Mouse (Mus musculus) heart, postnatal 0 days (tissue): ENCODE results near the gene Tmeff2. TPM values are rescaled to one million over a fixed set of nuclear protein-coding genes. Genes with fewer than 3 reads are reported as not detected.
A peak's percentile ranks its signal among the peaks of the same experiment; 100 is the strongest.

Source experiments
- ATAC-seq: fragments of 200-750 bp; cut with Nextera tagmentation; 2 replicates; pipeline ENCODE4 v1.8.0; 2017; ENCODE audit warnings: low read depth, moderate number of reproducible peaks, moderate library complexity; ENCODE audit not compliant: insufficient read depth
- DNase-seq: peaks from one replicate; pipeline ENCODE4 v3.0.0-alpha.2; 2016; ENCODE audit warnings: low spot score
- H3K27ac ChIP-seq: fragments of 300-500 bp; sonication (generic); 2 replicates; pipeline ENCODE4 v1.5.1; 2014; ENCODE audit warnings: low read depth, mild to moderate bottlenecking
- H3K27me3 ChIP-seq: fragments of 300-500 bp; sonication (generic); 2 replicates; pipeline ENCODE4 v1.6.1; 2014; ENCODE audit warnings: low read length, mixed read lengths; ENCODE audit not compliant: control insufficient read depth, insufficient read depth
- H3K36me3 ChIP-seq: fragments of 300-500 bp; sonication (generic); replicated peaks from 2 replicates; pipeline ENCODE4 v1.6.1; 2014; ENCODE audit warnings: low read length, mixed read lengths; ENCODE audit not compliant: control insufficient read depth, insufficient read depth
- H3K4me1 ChIP-seq: fragments of 300-500 bp; sonication (generic); 2 replicates; pipeline ENCODE4 v1.6.1; 2014; ENCODE audit warnings: antibody characterized with exemption; ENCODE audit not compliant: control insufficient read depth, insufficient read depth
- H3K4me2 ChIP-seq: fragments of 300-500 bp; sonication (generic); 2 replicates; pipeline ENCODE4 v1.6.1; 2014; ENCODE audit warnings: low read depth, mild to moderate bottlenecking, low read length, moderate library complexity
- H3K4me3 ChIP-seq: fragments of 300-500 bp; sonication (generic); 2 replicates; pipeline ENCODE4 v1.5.1; 2014; ENCODE audit warnings: low read depth, low read length
- H3K9ac ChIP-seq: fragments of 300-500 bp; sonication (generic); replicated peaks from 2 replicates; pipeline ENCODE4 v1.6.1; 2014; ENCODE audit warnings: low read depth, low read length, mixed read lengths
- H3K9me3 ChIP-seq: fragments of 300-500 bp; sonication (generic); replicated peaks from 2 replicates; pipeline ENCODE4 v1.6.1; 2016; ENCODE audit warnings: low read length; ENCODE audit not compliant: control insufficient read depth
- CTCF ChIP-seq: IDR thresholded peaks from 2 replicates; pipeline ENCODE4 v1.5.1; 2016; ENCODE audit warnings: antibody characterized with exemption, control low read depth, low read depth
- EP300 ChIP-seq: IDR thresholded peaks from 2 replicates; pipeline ENCODE4 v1.6.1; 2016; ENCODE audit warnings: antibody characterized with exemption, low read depth
- WGBS: fragments of 180-500 bp; shearing (Covaris S2); extraction: QIAGEN DNeasy Blood & Tissue Kit; methylation state at CpG from one replicate; pipeline ENCODE4 v1.1.7; 2014; 5-methylcytosine and 5-hydroxymethylcytosine counted together
- polyA plus RNA-seq: library from polyadenylated mRNA; unstranded; fragments of >200 nt; fragmentation: Nextera tagmentation; extraction: Ambion mirVana; gene quantifications from 2 replicates; pipeline ENCODE4 v1.2.1, GENCODE M21; 2015
- total RNA-seq: library from RNA; depleted of rRNA; stranded (reverse); fragments of >200 nt; gene quantifications from 2 replicates; pipeline ENCODE4 v1.2.3, GENCODE M21; 2014; ENCODE audit warnings: low replicate concordance

Gene Tmeff2
- total and polyA plus RNA-seq, 2 experiments from 2014 or later: 0.23 to 0.51 TPM

DNA sequence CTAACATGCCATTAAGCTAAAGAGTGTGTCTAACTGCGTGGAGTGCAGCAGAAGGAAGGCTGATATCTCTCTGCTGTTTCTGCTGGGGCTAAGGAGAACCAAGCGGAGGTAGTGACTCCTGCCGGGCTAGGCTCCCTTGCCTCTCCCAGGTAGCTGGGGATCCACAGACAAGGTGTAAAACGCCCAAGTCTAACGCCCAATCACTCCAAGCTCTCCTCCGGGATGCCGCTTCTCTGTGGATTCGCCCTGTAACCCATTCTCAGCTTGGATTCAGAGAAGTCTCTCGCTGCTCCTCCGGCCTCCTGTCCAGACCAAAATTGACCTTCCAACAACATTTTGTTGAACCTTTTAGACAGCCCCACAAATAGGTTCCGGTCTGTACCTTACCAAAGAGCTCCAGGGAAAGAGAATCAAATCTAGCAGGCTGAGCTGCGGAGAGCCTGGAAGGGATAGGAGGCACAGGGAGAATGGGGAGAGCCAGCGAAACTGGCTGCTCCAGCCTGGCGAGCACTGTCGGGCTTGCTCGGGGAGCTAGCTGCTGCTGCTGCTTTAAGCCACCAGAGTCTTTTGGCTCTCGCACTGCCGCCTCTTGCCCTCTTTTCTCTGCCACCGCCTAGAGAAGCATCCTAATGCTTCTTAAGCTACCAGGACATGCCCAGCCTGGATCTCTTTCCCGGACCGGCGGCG lies 26.1 kb downstream of the Tmeff2 start:
- Histone ChIP-seq H3K9ac (0 out of 2 replicates have a peak overlapping the region, but pooled peaks have one; percentile 6), H3K27ac (no peak overlapping the region), H3K4me1 (peaks cover 11% of the 10 kb centered on the region), H3K4me3 (peak overlapping the region; percentile 50), H3K9me3 (no peaks in the 10 kb centered on the region), H3K4me2 (peak overlapping the region; percentile 85), H3K36me3 (no peaks in the 10 kb centered on the region), H3K27me3 (peaks cover 27% of the 10 kb centered on the region)
- ATAC-seq (no peak), DNase-seq (no peak)
- WGBS: 3% methylated on average over 23 of the region's 23 CpGs
- TF ChIP-seq CTCF (no peak), EP300 (no peak)

DNA sequence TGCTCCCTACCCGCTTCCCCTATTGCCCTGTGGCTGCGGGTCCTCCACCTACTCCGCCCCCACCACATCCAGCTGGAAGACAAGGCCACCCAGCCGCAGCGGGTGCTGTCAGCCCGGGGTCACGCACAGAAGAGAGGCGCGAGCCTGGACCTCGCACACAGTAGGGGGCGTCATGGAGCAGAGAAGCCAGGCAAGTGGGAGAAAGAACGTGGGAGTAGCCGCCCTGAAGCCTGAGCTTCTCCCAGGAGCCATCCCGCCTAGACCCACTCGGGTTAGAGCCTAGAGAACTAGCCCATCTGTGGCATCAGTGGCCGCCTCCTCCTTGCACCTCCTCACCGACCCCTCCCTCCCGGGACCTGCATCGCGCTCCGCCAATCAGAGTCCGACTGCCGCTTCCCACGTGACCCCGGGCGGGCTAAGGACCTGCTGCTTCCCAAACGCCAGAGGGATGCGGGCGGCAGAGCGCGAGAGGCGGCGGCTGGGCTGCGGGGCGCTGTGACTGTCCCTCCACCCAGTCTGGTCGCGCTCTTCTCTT lies 26.7 kb downstream of the Tmeff2 start:
- no peaks in the 10 kb centered on the region for H3K9me3 ChIP-seq
- no peaks in the 10 kb centered on the region for H3K36me3 ChIP-seq
- no peak overlapping the region for H3K27ac ChIP-seq
- peaks cover 27% of the 10 kb centered on the region for H3K27me3 ChIP-seq
- peak overlapping the region; percentile 85 for H3K4me2 ChIP-seq
- ATAC-seq (peak; percentile 94), DNase-seq (peak; percentile 65)
- 0 out of 2 replicates have a peak overlapping the region, but pooled peaks have one; percentile 6 for H3K9ac ChIP-seq
- TF ChIP-seq EP300: no peak
- TF ChIP-seq CTCF: peak; percentile 33; the same call in 1 of the 2 replicates
- WGBS: under 1% methylated on average over 35 of the region's 37 CpGs
- peaks cover 11% of the 10 kb centered on the region for H3K4me1 ChIP-seq
- H3K4me3 ChIP-seq: peak overlapping the region; percentile 50

DNA sequence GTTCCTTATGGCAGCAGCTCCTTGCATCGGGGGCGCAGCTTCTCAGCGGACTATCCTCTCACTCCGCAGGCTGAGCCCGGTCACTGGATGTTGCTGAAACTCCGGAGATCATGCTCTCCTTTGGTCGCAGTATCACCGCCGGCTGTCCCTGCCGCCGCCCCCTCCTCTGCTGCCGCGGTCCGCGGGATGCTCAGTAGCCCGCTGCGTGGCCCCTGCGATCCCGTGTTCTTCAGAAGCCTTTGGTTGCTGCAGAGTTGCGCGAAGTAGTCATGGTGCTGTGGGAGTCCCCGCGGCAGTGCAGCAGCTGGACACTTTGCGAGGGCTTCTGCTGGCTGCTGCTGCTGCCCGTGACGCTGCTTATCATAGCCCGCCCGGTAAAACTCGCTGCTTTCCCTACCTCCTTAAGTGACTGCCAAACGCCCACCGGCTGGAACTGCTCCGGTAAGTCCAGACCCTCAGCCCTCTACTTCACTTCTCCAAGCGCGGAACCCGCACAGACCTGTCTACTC lies 27.3 kb downstream of the Tmeff2 start:
- WGBS: under 1% methylated on average over 35 of the region's 35 CpGs
- Histone ChIP-seq H3K36me3 (no peaks in the 10 kb centered on the region), H3K27me3 (peaks cover 27% of the 10 kb centered on the region), H3K9me3 (no peaks in the 10 kb centered on the region), H3K4me2 (peak overlapping the region; percentile 85), H3K9ac (no peak overlapping the region), H3K4me1 (peaks cover 11% of the 10 kb centered on the region), H3K27ac (no peak overlapping the region), H3K4me3 (peak overlapping the region; percentile 50)
- ATAC-seq: peak; percentile 39
- TF ChIP-seq CTCF (no peak), EP300 (no peak)
- DNase-seq: peak; percentile 21

DNA sequence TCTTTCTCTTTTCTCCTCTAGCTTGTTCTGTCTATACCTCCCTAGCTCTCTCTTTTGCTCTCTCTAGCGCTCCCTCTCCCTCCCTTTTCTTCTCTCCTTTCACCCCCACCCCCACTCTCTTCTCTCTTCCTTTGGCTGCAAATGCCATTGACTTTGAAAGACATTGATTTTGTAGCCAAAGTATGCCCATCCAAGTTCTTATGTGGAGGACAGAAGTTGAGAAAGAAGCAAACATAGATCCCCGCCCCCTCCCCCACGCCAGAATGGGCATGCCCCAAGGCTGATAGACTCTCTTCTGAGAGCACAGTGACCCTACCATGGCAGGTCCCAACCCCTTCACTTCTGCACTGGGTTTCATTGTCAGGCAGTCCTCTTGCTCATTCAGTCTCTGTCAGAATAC lies 28.3 kb downstream of the Tmeff2 start:
- Histone ChIP-seq H3K9me3 (no peaks in the 10 kb centered on the region), H3K27ac (no peak overlapping the region), H3K4me1 (peaks cover 11% of the 10 kb centered on the region), H3K36me3 (no peaks in the 10 kb centered on the region), H3K9ac (no peak overlapping the region), H3K4me2 (no peak overlapping the region), H3K4me3 (no peak overlapping the region), H3K27me3 (peaks cover 27% of the 10 kb centered on the region)
- TF ChIP-seq CTCF (no peak), EP300 (no peak)
- DNase-seq (no peak), ATAC-seq (no peak)
- 39% methylated on average over 3 of the region's 3 CpGs for WGBS

DNA sequence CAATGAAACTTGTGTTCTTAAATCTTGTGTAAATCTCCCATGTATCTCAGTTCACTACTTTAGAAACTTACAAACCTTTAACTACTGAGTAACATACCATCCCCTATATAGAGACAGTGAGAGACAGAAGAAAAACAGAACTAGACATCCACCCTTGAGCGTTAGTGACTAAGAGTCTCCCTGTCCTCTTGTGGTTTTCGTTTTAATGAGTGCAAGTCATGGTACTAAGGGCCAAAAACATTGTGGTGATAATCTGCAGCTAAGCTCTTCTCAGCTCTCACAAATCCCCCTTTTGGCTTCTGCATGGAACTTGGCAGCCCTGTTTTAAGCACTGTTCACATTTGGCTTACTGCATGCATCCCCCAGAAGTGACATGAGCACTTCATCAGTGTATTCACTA lies 34.6 kb downstream of the Tmeff2 start:
- DNase-seq: no peak
- Histone ChIP-seq H3K9me3 (no peaks in the 10 kb centered on the region), H3K4me1 (no peaks in the 10 kb centered on the region), H3K9ac (no peak overlapping the region), H3K4me3 (no peak overlapping the region), H3K36me3 (no peaks in the 10 kb centered on the region), H3K4me2 (no peak overlapping the region), H3K27me3 (no peaks in the 10 kb centered on the region), H3K27ac (no peak overlapping the region)
- 57% methylated on average over 2 of the region's 2 CpGs for WGBS
- no peak for TF ChIP-seq EP300
- TF ChIP-seq CTCF: no peak
- no peak for ATAC-seq
